Mouse (Mus musculus) megakaryocyte, embryonic 14.5 days (primary cell): ENCODE data around the gene Snap47. TPM values are rescaled to one million over a fixed set of nuclear protein-coding genes. Genes with fewer than 3 reads are reported as not detected.

Source experiments
- H3K27me3 ChIP-seq: replicated peaks from 2 replicates; pipeline ENCODE3; 2012; ENCODE audit warnings: inconsistent platforms
- H3K36me3 ChIP-seq: replicated peaks from 2 replicates; pipeline ENCODE3; 2012; ENCODE audit warnings: low read length, inconsistent platforms, mixed read lengths
- H3K4me1 ChIP-seq: 2 replicates; pipeline ENCODE4 v1.6.1; 2012; ENCODE audit warnings: inconsistent platforms
- H3K4me3 ChIP-seq: replicated peaks from 2 replicates; pipeline ENCODE3; 2012; ENCODE audit warnings: moderate library complexity, mild to moderate bottlenecking, inconsistent platforms
- H3K9me3 ChIP-seq: 2 replicates; pipeline ENCODE4 v1.6.1; 2012; ENCODE audit warnings: inconsistent platforms
- FLI1 ChIP-seq: IDR thresholded peaks from 2 replicates; pipeline ENCODE4 v1.6.1; 2012; ENCODE audit warnings: low read length, inconsistent platforms, mixed read lengths
- GATA1 ChIP-seq: IDR thresholded peaks from 3 replicates; pipeline ENCODE4 v1.6.1; 2012; ENCODE audit warnings: mixed read lengths, low read length, inconsistent platforms, borderline replicate concordance
- polyA plus RNA-seq: library from polyadenylated mRNA; stranded (reverse); fragments of >175 nt; gene quantifications from 2 replicates; pipeline ENCODE4 v1.2.3, GENCODE M21; 2012; ENCODE audit warnings: low replicate concordance; ENCODE audit not compliant: insufficient read depth

The Snap47 gene
- polyA plus RNA-seq, 1 experiment, result 18.6 TPM

DNA sequence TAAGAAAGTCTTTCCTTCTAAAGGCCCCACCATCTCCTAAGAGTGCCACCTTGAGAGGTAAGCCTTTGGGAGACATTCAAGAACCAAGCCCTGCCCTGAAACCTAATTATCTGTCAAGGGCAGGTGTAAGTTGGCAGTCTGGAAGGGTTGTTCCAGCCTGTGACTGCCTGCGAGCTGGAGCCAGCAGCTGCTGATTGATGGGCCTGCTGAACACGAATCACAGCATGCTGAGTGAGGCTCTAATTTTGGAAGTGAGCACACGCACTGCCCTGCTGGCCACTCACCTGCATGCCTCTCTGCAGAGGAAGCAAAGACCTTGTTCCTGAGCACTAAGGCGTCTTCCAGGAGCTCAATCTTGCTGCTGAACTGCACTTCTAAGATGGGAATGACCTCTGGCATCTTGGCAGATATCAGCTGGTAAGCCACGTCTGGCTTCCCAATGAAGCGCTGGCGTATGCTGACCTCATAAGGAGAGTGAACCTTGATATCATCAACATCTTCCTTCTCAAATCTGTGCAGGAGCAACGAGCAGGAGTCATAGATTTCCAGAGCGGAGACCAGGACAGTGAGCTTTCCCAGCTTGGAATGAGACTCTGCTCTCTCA, 22.8 kb downstream of the Snap47 start:
- H3K4me3 ChIP-seq, result no peak overlapping the region
- peaks cover 67% of the 10 kb centered on the region for H3K36me3 ChIP-seq
- H3K4me1 ChIP-seq, result peaks cover 23% of the 10 kb centered on the region
- H3K9me3 ChIP-seq, result peaks cover 4% of the 10 kb centered on the region; the same call in 1 of the 2 replicates
- peaks cover 53% of the 10 kb centered on the region for H3K27me3 ChIP-seq
- TF ChIP-seq GATA1, result no peak

GRCm38 (mm10) chr11:59425671-59426101, 25.3 kb downstream of the Snap47 start:
- Histone ChIP-seq H3K27me3 (peaks cover 61% of the 10 kb centered on the region), H3K9me3 (peaks cover 4% of the 10 kb centered on the region; the same call in 1 of the 2 replicates), H3K4me1 (peaks cover 45% of the 10 kb centered on the region), H3K4me3 (no peak overlapping the region), H3K36me3 (peaks cover 60% of the 10 kb centered on the region)
- TF ChIP-seq FLI1 (no peak), GATA1 (no peak)

GRCm38 (mm10) chr11:59423010-59423588, 27.9 kb downstream of the Snap47 start:
- H3K36me3 ChIP-seq, result peaks cover 65% of the 10 kb centered on the region
- peaks cover 4% of the 10 kb centered on the region; the same call in 1 of the 2 replicates for H3K9me3 ChIP-seq
- H3K4me1 ChIP-seq, result peaks cover 71% of the 10 kb centered on the region
- no peak overlapping the region for H3K4me3 ChIP-seq
- peaks cover 70% of the 10 kb centered on the region for H3K27me3 ChIP-seq
- TF ChIP-seq GATA1 (no peak), FLI1 (no peak)

DNA sequence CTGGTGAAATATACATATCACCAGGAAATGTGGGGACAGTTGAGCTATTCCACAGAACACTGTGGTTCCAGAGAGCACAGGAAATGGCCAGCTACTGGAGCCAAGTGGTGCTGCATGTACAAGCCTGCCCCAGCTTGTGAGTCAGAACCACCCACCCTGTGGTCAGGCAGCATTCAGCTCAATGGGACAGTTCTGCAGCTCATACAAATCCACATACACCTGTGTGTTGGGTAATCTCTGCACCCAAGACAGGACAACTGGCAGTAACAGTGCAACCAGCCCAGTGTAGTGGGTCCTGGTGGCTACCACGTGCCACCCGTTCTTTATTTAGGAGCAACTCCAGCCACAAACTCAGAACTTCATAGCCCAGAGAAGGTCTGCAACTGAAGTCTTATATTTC, 29.0 kb downstream of the Snap47 start:
- Histone ChIP-seq H3K36me3 (peaks cover 62% of the 10 kb centered on the region), H3K27me3 (peaks cover 71% of the 10 kb centered on the region), H3K9me3 (peaks cover 4% of the 10 kb centered on the region; the same call in 1 of the 2 replicates), H3K4me3 (peak overlapping the region; percentile 83), H3K4me1 (peaks cover 81% of the 10 kb centered on the region)
- TF ChIP-seq GATA1 (no peak), FLI1 (no peak)

GRCm38 (mm10) chr11:59421436-59421835, 29.6 kb downstream of the Snap47 start:
- peaks cover 62% of the 10 kb centered on the region for H3K36me3 ChIP-seq
- peak overlapping the region; percentile 79 for H3K4me3 ChIP-seq
- peaks cover 80% of the 10 kb centered on the region for H3K4me1 ChIP-seq
- peaks cover 71% of the 10 kb centered on the region for H3K27me3 ChIP-seq
- peaks cover 4% of the 10 kb centered on the region; the same call in 1 of the 2 replicates for H3K9me3 ChIP-seq
- TF ChIP-seq FLI1 (no peak), GATA1 (no peak)

GRCm38 (mm10) chr11:59418708-59419107, 32.3 kb downstream of the Snap47 start:
- Histone ChIP-seq H3K4me1 (peaks cover 73% of the 10 kb centered on the region), H3K4me3 (peak overlapping the region; percentile 64), H3K36me3 (peaks cover 54% of the 10 kb centered on the region), H3K27me3 (peaks cover 74% of the 10 kb centered on the region), H3K9me3 (peaks cover 4% of the 10 kb centered on the region)
- TF ChIP-seq GATA1, result no peak; the same call in 2 of the 3 replicates
- TF ChIP-seq FLI1, result no peak

GRCm38 (mm10) chr11:59412999-59413863, 37.8 kb downstream of the Snap47 start:
- peaks cover 59% of the 10 kb centered on the region for H3K36me3 ChIP-seq
- TF ChIP-seq FLI1, result no peak
- no peak for TF ChIP-seq GATA1
- no peak overlapping the region for H3K4me3 ChIP-seq

DNA sequence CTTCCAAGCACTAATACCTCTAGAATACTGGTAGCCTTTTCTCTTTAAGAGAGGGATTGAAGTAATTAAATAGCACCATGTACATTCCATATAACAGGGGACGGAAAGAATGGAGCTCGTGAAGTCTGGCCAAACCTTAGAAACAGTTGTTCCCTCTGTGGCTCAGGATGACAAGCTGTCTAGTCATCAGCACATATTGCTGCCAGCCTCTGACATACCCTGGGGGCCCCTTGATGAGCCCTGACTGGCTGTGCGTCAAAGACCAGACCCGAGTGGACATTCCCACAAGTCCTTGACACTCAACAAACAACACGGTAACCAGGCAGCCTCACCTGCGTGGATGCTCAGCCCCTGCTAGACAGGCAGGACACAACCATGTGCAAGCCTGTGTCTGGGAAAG, 38.9 kb downstream of the Snap47 start:
- Histone ChIP-seq H3K9me3 (peaks cover 4% of the 10 kb centered on the region), H3K4me3 (no peak overlapping the region), H3K36me3 (peaks cover 65% of the 10 kb centered on the region), H3K27me3 (peaks cover 77% of the 10 kb centered on the region), H3K4me1 (peaks cover 44% of the 10 kb centered on the region)
- no peak for TF ChIP-seq GATA1
- no peak for TF ChIP-seq FLI1

More at GRCm38 (mm10) chr11:59412999-59413863, 37.8 kb downstream of the Snap47 start:
- peaks cover 55% of the 10 kb centered on the region for H3K4me1 ChIP-seq
- H3K9me3 ChIP-seq, result peaks cover 4% of the 10 kb centered on the region
- H3K27me3 ChIP-seq, result peaks cover 74% of the 10 kb centered on the region

DNA sequence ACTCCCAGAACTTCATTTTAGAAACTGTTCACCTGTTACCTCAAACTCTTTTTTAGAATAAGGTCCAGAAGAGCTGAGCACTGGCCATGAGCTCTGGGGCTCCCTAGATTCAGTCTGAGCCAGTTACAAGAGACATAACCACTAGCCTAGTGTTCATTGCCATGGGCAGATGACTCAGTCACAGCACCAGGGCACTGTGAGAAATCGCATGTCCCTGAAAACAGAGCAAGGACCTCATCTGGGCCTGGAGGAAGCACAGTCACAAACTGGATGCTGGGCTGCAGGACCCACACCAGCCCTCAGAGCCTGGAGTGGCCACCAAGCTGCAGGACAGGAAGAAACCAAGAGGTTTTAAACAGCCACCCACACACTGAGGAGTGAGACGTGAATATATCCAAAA, 40.1 kb downstream of the Snap47 start:
- Histone ChIP-seq H3K9me3 (peaks cover 4% of the 10 kb centered on the region), H3K36me3 (peaks cover 71% of the 10 kb centered on the region), H3K4me1 (peaks cover 44% of the 10 kb centered on the region), H3K27me3 (peaks cover 78% of the 10 kb centered on the region), H3K4me3 (no peak overlapping the region)
- no peak for TF ChIP-seq FLI1
- TF ChIP-seq GATA1, result no peak

DNA sequence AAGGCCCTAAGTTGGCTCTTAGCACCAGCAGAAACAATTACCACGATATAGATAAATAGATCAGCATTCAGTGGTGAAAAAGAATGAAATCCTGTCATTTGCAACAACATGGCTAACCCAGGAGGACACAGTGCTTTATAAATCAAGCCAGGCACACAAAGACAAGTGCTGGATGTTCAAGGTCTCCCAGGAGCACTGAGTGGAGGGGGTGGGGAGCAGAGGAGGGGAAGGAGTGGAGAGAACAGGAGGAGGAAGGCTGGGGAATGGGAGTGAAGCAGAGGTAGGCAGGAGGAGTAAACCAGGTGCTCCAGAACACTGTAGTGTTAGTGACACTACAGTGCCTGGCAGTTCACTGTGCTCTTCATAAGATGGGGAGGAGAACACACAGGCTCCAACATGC, 45.2 kb downstream of the Snap47 start:
- Histone ChIP-seq H3K4me3 (no peak overlapping the region), H3K4me1 (peaks cover 32% of the 10 kb centered on the region), H3K27me3 (peaks cover 77% of the 10 kb centered on the region), H3K36me3 (peaks cover 67% of the 10 kb centered on the region), H3K9me3 (no peaks in the 10 kb centered on the region)
- no peak for TF ChIP-seq FLI1
- TF ChIP-seq GATA1, result no peak
